Mouse (Mus musculus) urinary bladder, postnatal 4 days (tissue): ENCODE data around the gene Rsf1.

Experiments used
- DNase-seq, 2 experiments: peaks; one replicate each; pipeline ENCODE4 v3.0.0; 2021 to 2022; ENCODE audit warnings: low spot score in 2 of 2

Gene Rsf1

DNA sequence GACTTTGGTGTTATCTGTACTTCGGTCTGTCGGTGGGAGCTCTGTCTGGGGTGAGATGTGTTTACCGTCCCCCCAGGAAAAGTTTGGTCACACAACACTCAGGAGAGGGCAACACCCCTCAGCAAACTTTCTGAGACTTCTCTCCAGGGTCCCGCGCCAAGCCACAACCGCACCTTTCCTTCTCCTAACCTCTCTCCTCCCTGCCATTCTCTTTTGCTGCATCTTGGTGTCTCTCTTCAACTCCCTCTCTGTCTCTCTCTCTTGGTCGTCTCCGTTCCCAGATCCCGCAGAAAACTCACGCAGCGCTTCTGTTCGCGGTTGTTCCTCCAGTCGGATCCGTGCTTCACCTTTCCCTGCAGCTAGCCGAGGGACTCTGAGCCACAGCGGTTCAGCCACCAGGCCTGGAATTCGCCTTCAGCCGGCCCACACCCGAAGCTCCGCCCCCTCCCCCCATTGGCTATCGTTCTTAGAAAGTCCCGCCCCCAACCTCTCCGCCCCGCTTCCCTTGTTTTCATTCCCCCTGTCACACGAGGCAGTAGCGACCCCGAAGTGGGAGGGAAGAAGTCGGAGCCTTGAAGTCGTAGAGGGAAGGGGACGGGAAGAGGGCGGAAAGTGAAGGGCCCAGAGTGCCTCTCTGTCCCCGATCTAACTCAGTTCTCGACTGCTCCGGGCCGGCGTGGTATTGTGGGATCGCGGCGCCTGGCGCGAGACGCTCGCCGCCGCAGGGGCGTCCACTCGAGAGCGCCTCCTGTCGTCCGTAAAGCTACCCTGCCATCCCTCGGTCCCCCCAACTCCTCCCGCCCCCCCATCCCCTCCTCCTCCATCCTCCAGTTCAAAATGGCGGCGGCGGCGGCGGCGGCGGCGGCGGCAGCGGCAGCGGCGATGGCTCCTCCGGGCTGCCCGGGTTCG is at the start of gene Rsf1, which contains the start of gene Aamdc:
Gene Rsf1 (plus strand): TSS at position 823 of the 909 bp plus-strand sequence.
Gene Aamdc (minus strand): TSS at position 431 of the 909 bp plus-strand sequence.
- DNase-seq, result peak; percentile 92 to 96

- no peak for DNase-seq
Measured at GRCm38 (mm10) chr7:97535531-97535930, 44.2 kb upstream of the Rsf1 start.

DNA sequence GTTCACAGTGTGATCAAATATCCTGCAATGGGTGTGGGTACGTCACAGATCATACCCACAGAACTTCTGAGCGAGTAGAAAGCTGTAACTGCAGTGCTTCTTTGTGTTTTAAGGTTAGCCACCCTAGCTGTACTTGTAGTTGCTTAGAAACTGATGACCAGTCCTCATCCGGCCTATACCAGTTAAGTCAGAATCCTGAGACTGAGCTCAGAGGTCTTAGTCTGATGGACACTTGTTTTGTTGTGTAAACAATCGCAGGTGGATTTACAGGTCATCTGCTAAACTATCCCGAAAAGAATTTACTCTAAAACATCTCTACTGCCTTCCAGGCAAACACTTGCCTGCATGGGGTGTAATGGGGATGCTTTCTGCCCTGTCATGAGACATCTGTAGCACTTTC is 43.1 kb upstream of the Rsf1 start:
- DNase-seq, result no peak

GRCm38 (mm10) chr7:97546462-97546861 is 33.2 kb upstream of the Rsf1 start:
- no peak for DNase-seq

- DNase-seq, result no peak
Measured at GRCm38 (mm10) chr7:97549301-97549700, 30.4 kb upstream of the Rsf1 start.

GRCm38 (mm10) chr7:97550673-97551072 is 29.0 kb upstream of the Rsf1 start:
- DNase-seq, result no peak

GRCm38 (mm10) chr7:97563576-97563975 is 16.1 kb upstream of the Rsf1 start:
- no peak for DNase-seq

DNA sequence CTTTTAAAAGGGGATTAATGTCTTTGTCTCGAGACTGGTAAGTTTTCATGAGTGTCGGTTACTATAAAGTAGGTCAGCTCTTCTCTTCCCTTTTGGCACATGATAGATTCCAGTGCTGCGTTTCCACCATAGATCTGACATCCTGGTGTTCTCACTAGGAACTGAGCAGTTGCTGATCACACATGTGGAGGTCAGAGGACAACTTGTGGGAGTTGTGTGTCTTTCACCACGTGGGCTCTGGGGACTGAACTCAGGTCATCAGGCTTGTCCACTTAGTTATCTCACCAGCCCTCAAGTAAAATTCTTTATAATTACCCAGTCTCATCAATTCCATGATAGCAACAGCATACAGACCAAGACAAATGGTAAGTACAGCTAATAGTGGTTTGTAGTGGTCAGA is 10.3 kb upstream of the Rsf1 start:
- no peak for DNase-seq

GRCm38 (mm10) chr7:97570389-97570788 is 9.3 kb upstream of the Rsf1 start:
- no peak for DNase-seq

- peak; percentile 32 to 60 for DNase-seq
Measured at GRCm38 (mm10) chr7:97578361-97579066, 1.2 kb upstream of the Rsf1 start.

GRCm38 (mm10) chr7:97579976-97580842 is 520 bp downstream of the Rsf1 start:
- DNase-seq, result peak; percentile 47 to 63

- DNase-seq, result peak; percentile 78 to 82
Measured at GRCm38 (mm10) chr7:97580843-97581214, 1.1 kb downstream of the Rsf1 start.

GRCm38 (mm10) chr7:97588506-97588905 is 8.8 kb downstream of the Rsf1 start:
- DNase-seq, result no peak

DNA sequence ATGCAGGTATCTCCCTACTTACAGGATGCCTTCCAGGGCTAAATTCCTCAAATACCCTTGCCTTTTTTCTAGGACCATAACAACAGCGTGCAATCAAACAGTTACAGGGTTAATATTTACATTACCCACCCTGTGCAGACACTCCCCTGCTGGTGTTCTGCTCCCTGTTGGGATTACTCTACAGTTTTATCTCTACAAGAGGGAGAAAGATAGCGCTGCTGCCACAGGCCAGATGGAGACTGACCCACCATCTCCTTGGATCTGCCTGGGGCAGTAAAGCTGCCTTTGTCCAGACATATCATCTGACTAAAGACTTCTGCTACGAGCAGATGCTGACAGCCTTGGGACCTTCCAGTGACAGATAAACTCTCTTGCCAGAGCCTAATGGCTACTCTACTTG is 10.8 kb downstream of the Rsf1 start:
- no peak for DNase-seq

GRCm38 (mm10) chr7:97591336-97591735 is 11.6 kb downstream of the Rsf1 start:
- DNase-seq, result no peak

- no peak for DNase-seq
Measured at GRCm38 (mm10) chr7:97592396-97592795, 12.7 kb downstream of the Rsf1 start.

DNA sequence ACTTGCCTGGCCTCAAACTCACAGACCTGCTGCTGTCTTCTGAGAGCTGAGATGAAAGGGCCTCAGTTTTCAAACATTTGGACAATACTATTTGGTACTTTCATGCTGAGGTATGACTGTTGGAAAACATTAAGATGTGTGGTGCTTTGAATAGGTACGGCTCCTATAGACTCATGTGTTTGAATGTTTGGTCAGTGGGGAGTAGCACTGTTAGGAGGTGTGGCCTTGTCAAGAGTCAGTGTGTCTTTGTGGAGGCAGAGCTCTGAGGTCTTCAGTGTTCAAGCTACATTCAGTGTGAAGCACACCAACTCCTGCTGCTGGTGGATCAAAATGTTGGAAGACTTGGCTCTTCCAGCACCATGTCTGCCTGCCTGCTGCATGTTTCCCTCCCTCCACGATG is 13.8 kb downstream of the Rsf1 start:
- no peak for DNase-seq

GRCm38 (mm10) chr7:97598548-97598947 is 18.9 kb downstream of the Rsf1 start:
- DNase-seq, result no peak

GRCm38 (mm10) chr7:97621346-97621745 is 41.7 kb downstream of the Rsf1 start:
- no peak for DNase-seq

DNA sequence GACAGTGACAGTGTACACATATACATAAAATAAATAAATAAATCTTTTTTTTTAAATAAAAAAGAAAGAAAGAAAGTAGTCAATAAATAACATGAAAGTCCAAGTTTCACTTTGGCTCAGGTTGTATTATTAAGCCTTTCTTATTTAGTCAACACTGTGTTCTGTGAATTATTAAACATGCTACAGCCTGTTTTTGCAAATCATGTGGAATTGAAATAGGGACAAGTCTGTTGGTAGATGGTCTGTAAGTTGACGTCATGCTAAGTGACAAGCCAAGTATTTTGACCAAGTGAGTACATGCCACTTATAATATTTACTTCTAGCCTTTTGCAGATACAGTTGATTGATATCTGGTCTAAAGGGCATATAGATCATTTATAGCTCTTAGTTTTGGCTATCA is 43.0 kb downstream of the Rsf1 start:
- no peak for DNase-seq

- DNase-seq, result no peak
Measured at GRCm38 (mm10) chr7:97623402-97623801, 43.7 kb downstream of the Rsf1 start.

- no peak for DNase-seq
Measured at GRCm38 (mm10) chr7:97629351-97629750, 49.7 kb downstream of the Rsf1 start.
